Mouse (Mus musculus) neural tube, embryonic 13.5 days (tissue): Measurements from ENCODE around the gene Gm45808. TPM values are rescaled to one million over a fixed set of nuclear protein-coding genes. Genes with fewer than 3 reads are reported as not detected.
"Not testable (repeated sequence)": the region's sequence is repeated elsewhere in the genome, so short reads cannot be mapped to it uniquely, and the experiment has no call there.

ENCODE experiments used
- ATAC-seq: fragments of 200-750 bp; cut with Nextera tagmentation; 2 replicates; pipeline ENCODE4 v1.8.0; 2017; ENCODE audit warnings: low read depth, mild to moderate bottlenecking, moderate TSS enrichment, moderate library complexity
- H3K27ac ChIP-seq: fragments of 300-500 bp; sonication (generic); replicated peaks from 2 replicates; pipeline ENCODE4 v1.5.1; 2015; ENCODE audit warnings: moderate library complexity, mild to moderate bottlenecking, inconsistent platforms
- H3K27me3 ChIP-seq: fragments of 300-500 bp; sonication (generic); 2 replicates; pipeline ENCODE4 v1.6.1; 2015; ENCODE audit warnings: mild to moderate bottlenecking, inconsistent platforms
- H3K36me3 ChIP-seq: fragments of 300-500 bp; sonication (generic); 2 replicates; pipeline ENCODE4 v1.6.1; 2015; ENCODE audit warnings: mild to moderate bottlenecking, inconsistent platforms
- H3K4me1 ChIP-seq: fragments of 300-500 bp; sonication (generic); replicated peaks from 2 replicates; pipeline ENCODE4 v1.6.1; 2015; ENCODE audit warnings: inconsistent platforms
- H3K4me2 ChIP-seq: fragments of 300-500 bp; sonication (generic); 2 replicates; pipeline ENCODE4 v1.6.1; 2015; ENCODE audit warnings: inconsistent platforms, mild to moderate bottlenecking, moderate library complexity
- H3K4me3 ChIP-seq: fragments of 300-500 bp; sonication (generic); 2 replicates; pipeline ENCODE4 v1.5.1; 2015; ENCODE audit warnings: mild to moderate bottlenecking, inconsistent platforms
- H3K9ac ChIP-seq: fragments of 300-500 bp; sonication (generic); 2 replicates; pipeline ENCODE4 v1.6.1; 2015; ENCODE audit warnings: moderate library complexity, mild to moderate bottlenecking, inconsistent platforms
- H3K9me3 ChIP-seq: fragments of 300-500 bp; sonication (generic); 2 replicates; pipeline ENCODE4 v1.6.1; 2016; ENCODE audit warnings: inconsistent platforms
- WGBS: fragments of 180-500 bp; shearing (Covaris S2); methylation state at CpG from one replicate; pipeline ENCODE4 v1.1.7; 2015; 5-methylcytosine and 5-hydroxymethylcytosine counted together
- polyA plus RNA-seq: library from polyadenylated mRNA; unstranded; fragments of >200 nt; fragmentation: Nextera tagmentation; extraction: Ambion mirVana; gene quantifications from 2 replicates; pipeline ENCODE4 v1.2.1, GENCODE M21; 2015

The Gm45808 gene
- polyA plus RNA-seq, 1 experiment from 2014 or later: not detected

- Histone ChIP-seq H3K4me2 (no peak overlapping the region), H3K27ac (no peak overlapping the region), H3K36me3 (no peaks in the 10 kb centered on the region), H3K9ac (no peak overlapping the region), H3K4me1 (no peaks in the 10 kb centered on the region), H3K9me3 (no peaks in the 10 kb centered on the region), H3K27me3 (no peaks in the 10 kb centered on the region), H3K4me3 (no peak overlapping the region)
- no peak for ATAC-seq
- WGBS: 84% methylated on average over 1 of the region's 1 CpGs
These were observed 4.4 kb downstream of the Gm45808 start for GRCm38 (mm10) chr7:45482166-45482565.

DNA sequence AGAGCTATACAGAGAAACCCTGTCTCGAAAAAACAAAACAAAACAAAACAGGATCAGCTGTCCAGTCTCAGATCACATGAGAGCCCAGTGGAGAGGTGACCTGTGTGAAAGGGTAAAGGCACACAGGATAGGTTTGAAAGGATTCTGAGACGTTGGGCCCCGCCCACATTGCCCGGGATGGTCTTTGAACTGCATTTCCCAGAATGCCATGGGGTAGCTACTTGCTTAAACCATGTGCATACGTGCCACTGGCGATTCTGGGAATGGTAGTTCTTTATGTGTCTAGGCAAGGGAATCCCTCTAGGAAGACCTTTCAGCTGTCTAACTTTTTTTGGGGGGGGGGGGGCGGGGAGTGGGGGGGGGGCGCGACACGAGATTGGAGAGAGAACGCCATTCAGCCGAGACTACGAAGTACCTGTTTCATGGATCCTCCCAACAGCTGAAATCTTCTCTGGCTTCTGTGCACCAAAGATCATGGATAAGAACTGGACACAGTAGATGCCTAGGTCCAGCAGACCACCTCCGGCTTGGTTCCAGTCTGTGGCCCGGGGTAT lies 5.2 kb downstream of the Gm45808 start, which contains the start of gene Tulp2:
TSS of gene Tulp2 (plus strand) at position 504 of the 554 bp plus-strand sequence.
- ATAC-seq: peak; percentile 82
- Histone ChIP-seq H3K27ac (no peak within 1 kb of the TSS), H3K27me3 (no peaks in the 10 kb centered on the region), H3K36me3 (no peaks in the 10 kb centered on the region), H3K9ac (no peak within 1 kb of the TSS), H3K4me2 (no peak within 1 kb of the TSS), H3K4me1 (no peaks in the 10 kb centered on the region), H3K4me3 (no peak within 1 kb of the TSS), H3K9me3 (no peaks in the 10 kb centered on the region)
- 49% methylated on average over 14 of the region's 15 CpGs for WGBS

DNA sequence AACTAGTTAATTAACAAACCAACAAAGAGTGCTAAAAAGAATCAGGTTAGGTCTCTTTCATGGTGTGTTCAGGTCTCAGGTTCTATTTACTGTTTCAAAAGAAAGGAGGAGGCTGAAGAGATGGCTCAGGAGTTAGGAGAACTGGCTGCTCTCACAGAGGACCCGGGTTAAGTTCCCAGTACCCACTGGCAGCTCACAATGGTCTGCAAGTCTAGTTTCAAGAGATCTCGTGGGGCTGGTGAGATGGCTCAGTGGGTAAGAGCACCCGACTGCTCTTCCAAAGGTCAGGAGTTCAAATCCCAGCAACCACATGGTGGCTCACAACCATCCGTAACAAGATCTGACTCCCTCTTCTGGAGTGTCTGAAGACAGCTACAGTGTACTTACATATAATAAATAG lies 6.3 kb downstream of the Gm45808 start:
- WGBS: 58% methylated on average over 4 of the region's 4 CpGs
- not testable (repeated sequence) for H3K36me3 ChIP-seq, H3K4me3 ChIP-seq

GRCm38 (mm10) chr7:45478774-45479173 lies 7.8 kb downstream of the Gm45808 start:
- no peak for ATAC-seq
- Histone ChIP-seq H3K4me1 (no peaks in the 10 kb centered on the region), H3K36me3 (no peaks in the 10 kb centered on the region), H3K27me3 (no peaks in the 10 kb centered on the region), H3K27ac (no peak overlapping the region), H3K9ac (no peak overlapping the region), H3K4me3 (no peak overlapping the region), H3K4me2 (no peak overlapping the region), H3K9me3 (no peaks in the 10 kb centered on the region)
- WGBS: 96% methylated on average over 7 of the region's 7 CpGs

More for the DNA sequence above, 6.3 kb downstream of the Gm45808 start:
- not testable (repeated sequence) for H3K9me3 ChIP-seq, H3K27me3 ChIP-seq, H3K4me2 ChIP-seq, H3K4me1 ChIP-seq, ATAC-seq, H3K27ac ChIP-seq, H3K9ac ChIP-seq

DNA sequence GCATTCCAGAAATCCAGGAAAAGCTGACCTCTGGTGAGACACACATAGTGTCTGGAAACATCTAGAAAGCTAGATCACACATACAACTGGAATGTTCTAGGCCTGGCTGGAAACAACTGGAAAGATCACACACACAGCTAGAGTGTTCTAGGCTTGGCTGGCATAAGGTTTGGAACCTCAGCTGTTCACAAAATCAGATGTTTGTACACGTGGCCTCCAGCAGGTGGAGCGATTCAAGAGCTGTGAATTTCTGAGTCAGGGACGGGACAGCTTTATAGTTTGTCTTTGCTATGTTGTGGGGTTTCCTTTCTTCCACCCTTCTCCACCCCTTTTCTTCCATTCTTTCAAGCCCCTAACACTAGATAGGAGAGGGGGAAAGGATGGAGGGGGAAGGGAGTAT lies 9.6 kb downstream of the Gm45808 start:
- no peaks in the 10 kb centered on the region for H3K4me1 ChIP-seq
- H3K9ac ChIP-seq: no peak overlapping the region
- no peak overlapping the region for H3K4me2 ChIP-seq
- no peaks in the 10 kb centered on the region for H3K9me3 ChIP-seq
- H3K27me3 ChIP-seq: no peaks in the 10 kb centered on the region
- no peak overlapping the region for H3K27ac ChIP-seq
- H3K4me3 ChIP-seq: no peak overlapping the region
- WGBS: 13% methylated on average over 3 of the region's 3 CpGs
- 0 out of 2 replicates have a peak, but pooled peaks have one; percentile 6 for ATAC-seq
- no peaks in the 10 kb centered on the region for H3K36me3 ChIP-seq

GRCm38 (mm10) chr7:45476453-45476852 lies 10.2 kb downstream of the Gm45808 start:
- H3K9me3 ChIP-seq: no peaks in the 10 kb centered on the region
- no peaks in the 10 kb centered on the region for H3K27me3 ChIP-seq
- no peak for ATAC-seq
- no peaks in the 10 kb centered on the region for H3K36me3 ChIP-seq
- H3K4me3 ChIP-seq: no peak overlapping the region
- no peak overlapping the region for H3K27ac ChIP-seq
- WGBS: 61% methylated on average over 1 of the region's 1 CpGs
- no peaks in the 10 kb centered on the region for H3K4me1 ChIP-seq
- no peak overlapping the region for H3K4me2 ChIP-seq
- H3K9ac ChIP-seq: no peak overlapping the region

DNA sequence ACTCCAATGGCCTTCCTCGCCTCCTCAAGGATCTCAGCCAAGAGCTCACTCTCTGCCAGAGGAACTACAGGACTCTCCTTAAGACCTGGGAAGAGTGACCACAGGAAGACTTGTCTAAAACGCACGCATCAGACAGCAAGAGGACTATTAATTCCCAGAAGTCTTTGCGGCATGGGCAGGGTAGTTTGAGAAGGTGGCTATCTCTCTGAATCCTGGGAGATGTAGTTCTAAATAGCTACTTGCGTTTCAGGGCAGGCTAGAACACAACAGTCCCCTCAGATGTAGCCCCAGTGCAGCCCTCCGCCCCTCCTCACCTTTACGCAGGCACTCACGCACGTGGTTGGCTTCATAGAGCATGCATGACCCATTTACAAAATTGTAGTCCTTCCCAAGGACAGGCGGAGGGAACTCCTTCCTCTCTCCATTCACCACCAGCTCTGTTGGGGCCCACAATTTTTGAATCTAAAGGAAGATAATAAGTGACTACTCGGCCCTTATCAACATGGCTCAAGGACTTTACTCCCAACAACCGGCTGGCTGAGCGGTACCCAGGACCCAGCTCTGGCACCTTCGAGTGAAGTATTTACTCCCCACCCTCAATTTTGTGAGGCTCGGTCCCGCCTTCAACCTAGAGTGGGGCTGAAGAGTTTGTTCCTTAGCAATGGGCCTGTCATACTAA lies 11.2 kb downstream of the Gm45808 start:
- H3K27ac ChIP-seq: no peak overlapping the region
- H3K36me3 ChIP-seq: no peaks in the 10 kb centered on the region
- H3K9ac ChIP-seq: peak overlapping the region; percentile 38; the same call in 1 of the 2 replicates
- peak overlapping the region; percentile 17 for H3K4me3 ChIP-seq
- no peaks in the 10 kb centered on the region for H3K27me3 ChIP-seq
- 77% methylated on average over 16 of the region's 16 CpGs for WGBS
- H3K4me1 ChIP-seq: no peaks in the 10 kb centered on the region
- H3K9me3 ChIP-seq: no peaks in the 10 kb centered on the region
- 0 out of 2 replicates have a peak, but pooled peaks have one; percentile 38 for ATAC-seq
- peak overlapping the region; percentile 40 for H3K4me2 ChIP-seq

DNA sequence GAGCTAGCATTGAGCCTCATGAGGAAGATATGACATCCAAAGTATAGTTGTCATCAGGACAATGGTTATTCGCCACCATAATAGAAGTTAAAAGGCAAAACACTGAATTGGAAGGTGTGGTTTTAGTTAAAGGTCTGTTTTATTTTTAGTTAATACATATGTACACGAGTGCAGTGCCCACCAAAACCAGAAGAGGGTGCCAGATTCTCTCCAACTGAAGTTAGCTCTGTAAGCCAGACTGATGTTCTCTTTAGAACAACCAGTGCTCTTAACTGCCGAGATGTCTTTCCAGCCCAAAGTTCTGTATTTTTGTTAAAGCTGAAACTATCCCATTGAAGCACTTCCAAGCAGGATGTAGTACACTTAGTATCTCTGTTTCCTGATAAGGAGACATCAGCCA lies 15.7 kb downstream of the Gm45808 start:
- ATAC-seq: no peak
- WGBS: 6% methylated on average over 3 of the region's 3 CpGs
- no peaks in the 10 kb centered on the region for H3K27me3 ChIP-seq

GRCm38 (mm10) chr7:45467090-45467670 lies 19.4 kb downstream of the Gm45808 start:
- Histone ChIP-seq H3K27me3 (no peaks in the 10 kb centered on the region), H3K4me3 (peak overlapping the region; percentile 94), H3K36me3 (peaks cover 35% of the 10 kb centered on the region), H3K4me1 (peaks cover 31% of the 10 kb centered on the region), H3K4me2 (peak overlapping the region; percentile 87), H3K9me3 (no peaks in the 10 kb centered on the region), H3K9ac (peak overlapping the region; percentile 65), H3K27ac (no peak overlapping the region)
- 39% methylated on average over 7 of the region's 7 CpGs for WGBS
- ATAC-seq: peak; percentile 32; the same call in 1 of the 2 replicates

More for the DNA sequence above, 15.7 kb downstream of the Gm45808 start:
- Histone ChIP-seq H3K9me3 (no peaks in the 10 kb centered on the region), H3K36me3 (no peaks in the 10 kb centered on the region), H3K4me2 (no peak overlapping the region), H3K9ac (no peak overlapping the region), H3K4me1 (peaks cover 11% of the 10 kb centered on the region), H3K27ac (no peak overlapping the region), H3K4me3 (no peak overlapping the region)

DNA sequence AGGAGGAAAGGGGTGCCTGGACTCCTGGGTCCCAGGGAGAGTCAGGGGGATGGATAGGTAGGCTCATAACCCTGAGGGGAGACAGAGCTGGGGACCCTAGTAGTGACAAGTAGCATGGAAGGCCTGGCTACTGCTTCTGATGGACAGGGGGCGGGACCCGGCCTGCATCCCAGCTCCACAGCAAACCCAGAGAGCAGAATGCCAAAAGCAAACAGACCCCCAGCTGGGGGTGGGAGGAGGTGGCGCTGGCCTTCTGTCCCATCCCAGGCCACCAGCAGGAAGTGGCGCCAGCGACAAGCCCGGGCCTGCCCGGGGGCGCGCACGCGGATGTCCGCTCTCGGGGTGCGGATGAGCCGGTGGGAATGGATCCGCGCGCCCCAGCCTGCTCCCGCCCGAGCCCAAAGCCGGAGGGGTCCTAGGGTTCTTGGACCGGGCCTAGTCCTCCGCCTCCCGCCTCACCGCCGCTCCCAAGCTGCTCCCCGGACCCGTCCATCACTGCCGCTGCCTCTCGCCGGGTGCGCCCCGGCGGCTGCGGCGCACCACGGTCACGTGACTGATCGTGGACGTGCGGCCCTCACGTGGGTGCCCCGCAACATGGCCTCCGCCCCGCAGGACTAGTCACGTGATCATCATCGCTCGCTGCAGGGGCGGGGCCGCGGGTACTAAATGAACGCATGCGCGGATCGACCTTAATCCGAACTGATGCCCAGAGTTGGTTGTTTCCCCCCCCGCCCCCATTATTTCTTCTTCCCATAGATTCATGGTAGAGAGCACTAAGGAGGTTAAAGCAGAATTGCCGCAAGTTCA lies 20.1 kb downstream of the Gm45808 start, which contains the start of gene Bax:
TSS of gene Bax (minus strand) at position 616 of the 807 bp plus-strand sequence.
- ATAC-seq: peak; percentile 75
- Histone ChIP-seq H3K9me3 (no peaks in the 10 kb centered on the region), H3K27me3 (no peaks in the 10 kb centered on the region), H3K9ac (peak within 1 kb of the TSS; percentile 93), H3K4me2 (peak within 1 kb of the TSS; percentile 87), H3K4me1 (peaks cover 38% of the 10 kb centered on the region), H3K4me3 (peak within 1 kb of the TSS; percentile 94), H3K36me3 (peaks cover 40% of the 10 kb centered on the region), H3K27ac (peak within 1 kb of the TSS; percentile 82)
- under 1% methylated on average over 55 of the region's 58 CpGs for WGBS

DNA sequence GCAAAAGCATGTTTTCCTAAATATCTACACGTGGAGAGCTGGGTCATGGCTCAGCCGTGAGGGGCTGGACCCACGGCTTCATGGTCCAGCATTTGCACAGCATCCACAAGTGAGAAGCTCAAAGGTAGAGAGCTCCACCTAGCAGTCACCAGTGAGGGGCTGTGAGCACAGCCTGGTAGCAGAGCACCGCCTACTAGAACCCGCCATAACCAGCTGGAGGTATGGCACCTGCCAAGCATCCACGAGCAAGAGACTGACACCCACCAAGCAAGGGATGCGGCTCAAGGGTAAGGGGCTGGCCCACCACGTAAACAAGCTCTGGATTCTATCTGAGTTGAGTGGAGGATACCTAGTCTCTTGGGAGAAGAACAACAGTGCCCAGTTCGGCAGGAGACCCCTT lies 21.1 kb downstream of the Gm45808 start:
- Histone ChIP-seq H3K36me3 (peaks cover 40% of the 10 kb centered on the region), H3K9ac (peak overlapping the region; percentile 93), H3K27ac (no peak overlapping the region), H3K4me2 (peak overlapping the region; percentile 87), H3K27me3 (no peaks in the 10 kb centered on the region), H3K9me3 (no peaks in the 10 kb centered on the region), H3K4me3 (peak overlapping the region; percentile 94), H3K4me1 (peaks cover 46% of the 10 kb centered on the region)
- ATAC-seq: no peak
- WGBS: 81% methylated on average over 9 of the region's 9 CpGs

DNA sequence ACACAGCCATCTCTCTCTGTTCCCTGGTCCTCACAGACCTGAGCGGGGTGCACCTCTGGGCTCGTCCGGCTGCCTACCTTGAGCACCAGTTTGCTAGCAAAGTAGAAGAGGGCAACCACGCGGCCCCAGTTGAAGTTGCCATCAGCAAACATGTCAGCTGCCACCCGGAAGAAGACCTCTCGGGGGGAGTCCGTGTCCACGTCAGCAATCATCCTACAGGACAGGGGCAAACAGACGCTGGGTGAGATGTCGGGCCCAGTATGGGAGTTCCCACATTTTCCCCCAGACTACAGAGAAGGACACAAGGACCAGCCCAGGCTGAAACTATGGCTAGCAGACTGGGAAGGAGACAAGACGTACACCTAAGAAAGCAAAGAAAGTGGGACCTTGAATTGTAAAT lies 21.5 kb downstream of the Gm45808 start:
- no peak for ATAC-seq
- H3K36me3 ChIP-seq: peaks cover 40% of the 10 kb centered on the region
- H3K9ac ChIP-seq: 0 out of 2 replicates have a peak overlapping the region, but pooled peaks have one; percentile 93
- peaks cover 51% of the 10 kb centered on the region for H3K4me1 ChIP-seq
- H3K9me3 ChIP-seq: no peaks in the 10 kb centered on the region
- H3K4me2 ChIP-seq: peak overlapping the region; percentile 87
- no peak overlapping the region for H3K27ac ChIP-seq
- WGBS: 96% methylated on average over 12 of the region's 12 CpGs
- no peaks in the 10 kb centered on the region for H3K27me3 ChIP-seq
- H3K4me3 ChIP-seq: peak overlapping the region; percentile 94
